Mouse (Mus musculus): ENCODE measurements around the gene Daam1.

Daam1 gene

GRCm38 (mm10) chr12:71998653-71999052, 167.8 kb downstream of the Daam1 start:
- ATAC-seq (ENCODE audit: low TSS enrichment) = no peak

GRCm38 (mm10) chr12:71999671-72000070, 168.8 kb downstream of the Daam1 start:
- ATAC-seq (ENCODE audit: low TSS enrichment) = no peak

- no peak for ATAC-seq (ENCODE audit: low TSS enrichment)
These were observed 170.9 kb downstream of the Daam1 start for GRCm38 (mm10) chr12:72001811-72002210.

GRCm38 (mm10) chr12:72005307-72005706, 174.4 kb downstream of the Daam1 start:
- ATAC-seq (ENCODE audit: low TSS enrichment) = no peak

- no peak for ATAC-seq (ENCODE audit: low TSS enrichment)
These were observed 176.8 kb downstream of the Daam1 start for GRCm38 (mm10) chr12:72007656-72008055.

GRCm38 (mm10) chr12:72009051-72009902, 178.4 kb downstream of the Daam1 start:
- no peak for ATAC-seq (ENCODE audit: low TSS enrichment)

GRCm38 (mm10) chr12:72011404-72011803, 180.5 kb downstream of the Daam1 start:
- ATAC-seq (ENCODE audit: low TSS enrichment) = no peak

GRCm38 (mm10) chr12:72012126-72012525, 181.2 kb downstream of the Daam1 start:
- no peak for ATAC-seq (ENCODE audit: low TSS enrichment)

GRCm38 (mm10) chr12:72013711-72014354, 183.0 kb downstream of the Daam1 start:
- peak; percentile 80 for ATAC-seq (ENCODE audit: low TSS enrichment)

GRCm38 (mm10) chr12:72014355-72014776, 183.5 kb downstream of the Daam1 start:
- peak; percentile 38; the same call in 1 of the 2 replicates for ATAC-seq (ENCODE audit: low TSS enrichment)

- no peak for ATAC-seq (ENCODE audit: low TSS enrichment)
These were observed 184.4 kb downstream of the Daam1 start for GRCm38 (mm10) chr12:72015296-72015695.

GRCm38 (mm10) chr12:72020285-72020684, 189.4 kb downstream of the Daam1 start:
- ATAC-seq (ENCODE audit: low TSS enrichment) = no peak

- no peak for ATAC-seq (ENCODE audit: low TSS enrichment)
These were observed 190.7 kb downstream of the Daam1 start for GRCm38 (mm10) chr12:72021543-72021942.

- no peak for ATAC-seq (ENCODE audit: low TSS enrichment)
These were observed 191.9 kb downstream of the Daam1 start for GRCm38 (mm10) chr12:72022790-72023189.

GRCm38 (mm10) chr12:72023572-72023971, 192.7 kb downstream of the Daam1 start:
- ATAC-seq (ENCODE audit: low TSS enrichment) = no peak

- no peak for ATAC-seq (ENCODE audit: low TSS enrichment)
These were observed 194.5 kb downstream of the Daam1 start for GRCm38 (mm10) chr12:72025275-72025795.

- no peak for ATAC-seq (ENCODE audit: low TSS enrichment)
These were observed 200.3 kb downstream of the Daam1 start for GRCm38 (mm10) chr12:72031171-72031570.

- ATAC-seq (ENCODE audit: low TSS enrichment) = no peak
These were observed 200.9 kb downstream of the Daam1 start for GRCm38 (mm10) chr12:72031794-72032193.

- ATAC-seq (ENCODE audit: low TSS enrichment) = no peak
These were observed 205.3 kb downstream of the Daam1 start for GRCm38 (mm10) chr12:72036097-72036661.

GRCm38 (mm10) chr12:72037049-72037448, 206.2 kb downstream of the Daam1 start:
- ATAC-seq (ENCODE audit: low TSS enrichment) = no peak

GRCm38 (mm10) chr12:72038866-72039265, 208.0 kb downstream of the Daam1 start:
- ATAC-seq (ENCODE audit: low TSS enrichment) = no peak

- ATAC-seq (ENCODE audit: low TSS enrichment) = no peak
These were observed 208.6 kb downstream of the Daam1 start for GRCm38 (mm10) chr12:72039501-72039900.
